Mouse (Mus musculus) heart, embryonic 11.5 days (tissue): ENCODE data around the gene Trim66. TPM values are rescaled to one million over a fixed set of nuclear protein-coding genes. Genes with fewer than 3 reads are reported as not detected.

Experiments
- ATAC-seq: fragments of 200-750 bp; cut with Nextera tagmentation; replicated peaks from 2 replicates; pipeline ENCODE4 v1.8.0; 2017; ENCODE audit warnings: moderate library complexity; ENCODE audit not compliant: insufficient number of reproducible peaks, low FRiP score, low TSS enrichment
- H3K27ac ChIP-seq: fragments of 300-500 bp; sonication (generic); 2 replicates; pipeline ENCODE4 v1.5.1; 2014; ENCODE audit warnings: mild to moderate bottlenecking, low read depth, low read length
- H3K27me3 ChIP-seq: fragments of 300-500 bp; sonication (generic); 2 replicates; pipeline ENCODE4 v1.6.1; 2014; ENCODE audit warnings: mild to moderate bottlenecking, low read length, mixed read lengths; ENCODE audit not compliant: control insufficient read depth, insufficient read depth
- H3K36me3 ChIP-seq: fragments of 300-500 bp; sonication (generic); 2 replicates; pipeline ENCODE4 v1.6.1; 2014; ENCODE audit warnings: mild to moderate bottlenecking, low read length, moderate library complexity, mixed read lengths; ENCODE audit not compliant: control insufficient read depth, insufficient read depth
- H3K4me1 ChIP-seq: fragments of 300-500 bp; sonication (generic); 2 replicates; pipeline ENCODE4 v1.6.1; 2014; ENCODE audit warnings: low read length; ENCODE audit not compliant: control insufficient read depth, insufficient read depth
- H3K4me2 ChIP-seq: fragments of 300-500 bp; sonication (generic); 2 replicates; pipeline ENCODE4 v1.6.1; 2014; ENCODE audit warnings: mild to moderate bottlenecking, moderate library complexity
- H3K4me3 ChIP-seq: fragments of 300-500 bp; sonication (generic); 2 replicates; pipeline ENCODE4 v1.5.1; 2014; ENCODE audit warnings: low read depth, low read length
- H3K9ac ChIP-seq: fragments of 300-500 bp; sonication (generic); 2 replicates; pipeline ENCODE4 v1.6.1; 2014; ENCODE audit warnings: mild to moderate bottlenecking, low read depth, low read length, moderate library complexity
- H3K9me3 ChIP-seq: fragments of 300-500 bp; sonication (generic); replicated peaks from 2 replicates; pipeline ENCODE4 v1.6.1; 2016; ENCODE audit warnings: low read length; ENCODE audit not compliant: control insufficient read depth
- whole genome bisulfite sequencing: fragments of 180-500 bp; shearing (Covaris S2); extraction: QIAGEN DNeasy Blood & Tissue Kit; methylation state at CpG from one replicate; pipeline ENCODE4 v1.1.7; 2014; ENCODE audit not compliant: insufficient replicate concordance; 5-methylcytosine and 5-hydroxymethylcytosine counted together
- polyA plus RNA-seq: library from polyadenylated mRNA; unstranded; fragments of >200 nt; fragmentation: Nextera tagmentation; extraction: Ambion mirVana; gene quantifications from 2 replicates; pipeline ENCODE4 v1.2.1, GENCODE M21; 2014

Trim66 gene
- polyA plus RNA-seq, 1 experiment from 2014 or later, result 0.03 TPM

DNA sequence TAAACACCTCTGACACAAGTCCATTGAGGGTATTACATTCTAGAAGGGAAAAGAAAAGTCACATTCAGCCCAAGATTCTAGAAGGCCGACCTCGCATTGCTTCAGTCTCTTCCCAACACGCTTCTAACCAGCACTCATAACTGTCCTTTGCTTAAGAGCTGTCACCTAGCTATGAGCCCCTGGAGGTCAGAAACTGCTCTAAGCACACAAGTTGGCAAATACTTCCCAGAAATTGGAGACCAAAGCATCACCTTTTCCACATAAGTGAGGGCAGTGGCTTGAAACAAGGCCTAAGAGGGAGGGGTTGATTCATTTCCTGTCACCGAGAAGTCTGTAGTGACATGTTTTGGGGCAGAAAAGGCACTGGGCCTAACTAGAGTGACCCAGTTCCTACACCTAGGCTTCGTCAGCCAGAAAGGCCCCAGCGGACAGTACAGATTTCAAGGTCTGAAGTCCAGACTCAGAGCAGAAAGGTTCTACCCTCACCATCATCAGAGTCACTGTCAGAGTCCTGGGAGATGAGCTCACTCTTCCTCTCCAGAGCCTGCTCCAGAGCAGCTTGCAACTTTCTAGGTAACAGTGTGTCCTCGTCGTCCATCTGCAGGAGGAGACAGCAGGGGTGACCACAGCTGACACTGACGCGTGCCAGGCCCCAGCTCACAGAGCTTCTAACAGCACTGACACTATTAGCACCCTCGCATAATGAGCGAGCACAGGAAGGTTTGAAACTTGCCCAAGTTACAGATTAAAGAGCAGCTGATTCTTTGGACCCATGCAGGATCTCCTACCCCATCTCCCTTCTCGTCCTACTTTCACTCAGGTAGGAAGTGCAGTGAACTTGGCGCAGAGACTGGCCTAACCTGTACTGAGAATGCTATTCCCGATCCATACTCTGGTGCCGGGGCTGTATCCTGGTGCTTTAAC, 18.1 kb upstream of the Trim66 start:
- Histone ChIP-seq H3K27ac (peak overlapping the region; percentile 57), H3K36me3 (peaks cover 30% of the 10 kb centered on the region), H3K4me1 (0 out of 2 replicates have a peak, but pooled peaks cover 10% of the 10 kb centered on the region), H3K4me2 (no peak overlapping the region), H3K27me3 (no peaks in the 10 kb centered on the region), H3K9ac (no peak overlapping the region), H3K4me3 (no peak overlapping the region), H3K9me3 (no peaks in the 10 kb centered on the region)
- WGBS, result 62% methylated on average over 16 of the region's 16 CpGs
- ATAC-seq, result no peak

DNA sequence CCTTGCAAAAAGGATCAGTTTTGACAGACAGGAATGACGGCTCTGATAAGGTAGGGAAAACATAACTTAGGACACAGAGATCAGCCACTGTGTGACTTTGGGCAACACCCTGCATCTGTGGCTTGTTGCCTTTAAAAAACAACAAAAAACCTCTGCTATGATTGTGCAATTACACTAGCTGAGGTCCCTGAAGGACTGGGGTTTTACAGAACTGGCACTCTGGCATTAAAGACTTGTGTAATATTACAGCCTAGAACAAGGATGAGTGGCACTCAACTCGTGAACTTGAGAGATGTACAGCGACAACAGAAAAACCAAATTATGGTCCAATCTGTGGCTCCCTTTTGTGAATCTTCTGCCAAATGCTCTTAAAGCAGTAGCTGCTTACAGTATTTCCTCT, 16.8 kb upstream of the Trim66 start:
- 81% methylated on average over 3 of the region's 3 CpGs for WGBS
- no peak for ATAC-seq
- peaks cover 33% of the 10 kb centered on the region for H3K36me3 ChIP-seq
- H3K27me3 ChIP-seq, result no peaks in the 10 kb centered on the region
- no peaks in the 10 kb centered on the region for H3K9me3 ChIP-seq
- no peak overlapping the region for H3K4me3 ChIP-seq
- H3K9ac ChIP-seq, result no peak overlapping the region
- no peak overlapping the region for H3K27ac ChIP-seq
- H3K4me1 ChIP-seq, result peaks cover 18% of the 10 kb centered on the region; the same call in 1 of the 2 replicates
- H3K4me2 ChIP-seq, result no peak overlapping the region

DNA sequence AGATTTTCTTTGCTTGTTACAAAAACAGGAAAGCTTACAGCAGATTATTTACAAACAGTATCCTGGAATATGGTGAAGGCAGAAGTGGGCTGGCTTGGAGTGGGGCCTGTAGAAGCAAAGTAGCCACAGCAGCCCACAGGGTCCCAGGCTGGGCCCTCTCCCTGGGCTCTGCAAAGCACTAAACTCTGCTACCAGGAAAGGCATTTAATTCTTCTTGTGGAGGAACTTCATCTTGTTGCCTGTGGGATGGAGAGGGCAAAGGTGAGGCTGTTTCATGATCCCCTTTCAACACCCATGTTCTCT, 16.5 kb upstream of the Trim66 start:
- H3K9ac ChIP-seq, result no peak overlapping the region

DNA sequence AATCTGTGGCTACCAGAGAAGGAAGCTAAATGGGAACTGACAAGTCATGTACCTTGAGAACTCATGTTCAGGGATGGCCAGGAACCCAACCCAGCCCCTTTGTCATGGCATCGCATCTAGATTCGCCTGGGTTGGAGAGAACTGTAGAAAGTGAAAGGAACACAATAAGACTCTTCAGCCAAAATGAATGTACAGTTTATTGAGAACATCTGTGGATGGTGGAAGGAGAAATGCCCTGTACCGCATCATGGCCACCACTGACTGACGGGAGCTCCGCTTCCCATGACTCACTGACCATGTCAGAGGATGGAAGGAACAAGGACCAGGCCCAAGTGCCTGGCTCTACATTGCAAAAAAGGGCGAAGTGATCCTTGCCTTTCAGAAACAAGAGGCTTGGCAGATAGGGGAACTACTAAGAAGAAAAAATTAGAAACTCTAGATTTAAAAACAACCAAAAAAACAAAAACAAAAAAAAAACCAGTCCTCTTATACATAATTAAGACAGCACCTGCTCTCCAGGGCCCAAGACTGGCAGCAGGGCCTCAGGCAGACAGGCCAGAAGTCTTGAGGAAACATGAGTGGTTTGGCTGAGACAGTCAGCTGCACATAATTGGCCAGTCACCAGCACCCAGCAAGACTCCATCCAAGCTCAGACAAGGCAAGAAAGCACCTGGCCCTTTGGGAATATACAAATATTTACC, 16.0 kb upstream of the Trim66 start:
- no peaks in the 10 kb centered on the region for H3K27me3 ChIP-seq
- WGBS, result 63% methylated on average over 6 of the region's 6 CpGs
- H3K4me2 ChIP-seq, result no peak overlapping the region
- H3K9ac ChIP-seq, result no peak overlapping the region; the same call in 1 of the 2 replicates
- no peak for ATAC-seq
- H3K27ac ChIP-seq, result no peak overlapping the region
- H3K36me3 ChIP-seq, result peaks cover 31% of the 10 kb centered on the region
- H3K4me3 ChIP-seq, result no peak overlapping the region
- no peaks in the 10 kb centered on the region for H3K9me3 ChIP-seq
- peaks cover 19% of the 10 kb centered on the region; the same call in 1 of the 2 replicates for H3K4me1 ChIP-seq

More for the DNA sequence above, 16.5 kb upstream of the Trim66 start:
- Histone ChIP-seq H3K4me3 (no peak overlapping the region), H3K27ac (no peak overlapping the region), H3K4me2 (no peak overlapping the region), H3K9me3 (no peaks in the 10 kb centered on the region), H3K27me3 (no peaks in the 10 kb centered on the region), H3K4me1 (peaks cover 19% of the 10 kb centered on the region; the same call in 1 of the 2 replicates), H3K36me3 (peaks cover 31% of the 10 kb centered on the region)
- no peak for ATAC-seq

DNA sequence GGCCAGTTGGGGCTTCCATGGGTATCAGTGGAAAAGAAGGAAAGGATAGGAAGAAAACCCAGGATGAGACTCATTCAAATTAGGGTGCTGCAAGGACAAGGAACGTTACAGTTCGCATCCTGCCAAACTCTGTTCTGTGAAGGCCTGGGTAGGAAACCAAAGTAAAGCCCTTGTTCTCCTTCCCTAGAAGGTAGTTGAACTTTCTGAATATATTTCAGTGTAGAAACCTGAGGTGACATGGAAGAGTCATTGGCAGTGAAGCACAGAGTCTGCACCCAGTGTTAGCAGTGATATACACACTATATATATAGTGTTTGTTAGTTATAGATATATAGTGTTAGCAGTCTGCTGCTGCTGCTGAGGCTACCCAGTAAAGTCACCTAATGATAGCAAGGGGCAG, 15.4 kb upstream of the Trim66 start:
- ATAC-seq, result no peak
- Histone ChIP-seq H3K4me1 (peaks cover 19% of the 10 kb centered on the region; the same call in 1 of the 2 replicates), H3K36me3 (peaks cover 31% of the 10 kb centered on the region), H3K27me3 (no peaks in the 10 kb centered on the region), H3K27ac (no peak overlapping the region), H3K4me3 (no peak overlapping the region), H3K4me2 (no peak overlapping the region), H3K9ac (no peak overlapping the region; the same call in 1 of the 2 replicates), H3K9me3 (no peaks in the 10 kb centered on the region)
- WGBS, result 71% methylated on average over 2 of the region's 2 CpGs

DNA sequence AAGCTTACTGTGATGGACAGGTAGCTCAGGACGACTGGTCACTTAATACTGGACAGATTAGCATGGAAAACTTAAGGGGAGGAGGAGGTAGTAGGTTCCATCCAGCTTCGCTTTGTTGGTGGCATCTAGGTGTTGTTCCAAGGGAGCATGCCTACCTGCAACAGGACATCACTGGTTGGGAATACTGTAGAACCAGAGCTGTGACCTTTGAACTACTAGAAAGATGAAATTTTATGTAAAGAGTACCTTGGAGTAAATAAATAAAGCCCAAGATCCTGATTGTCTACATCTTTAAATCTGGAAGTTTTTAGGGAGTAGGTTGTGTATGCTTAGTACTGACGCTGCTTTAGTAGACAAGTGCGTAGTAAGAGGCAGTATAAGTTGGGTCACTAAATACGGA, 14.2 kb upstream of the Trim66 start:
- H3K9ac ChIP-seq, result no peak overlapping the region
- H3K9me3 ChIP-seq, result no peaks in the 10 kb centered on the region
- peaks cover 19% of the 10 kb centered on the region; the same call in 1 of the 2 replicates for H3K4me1 ChIP-seq
- no peak overlapping the region for H3K27ac ChIP-seq
- 73% methylated on average over 5 of the region's 5 CpGs for WGBS
- ATAC-seq, result no peak
- no peak overlapping the region for H3K4me3 ChIP-seq
- H3K27me3 ChIP-seq, result no peaks in the 10 kb centered on the region
- H3K36me3 ChIP-seq, result peaks cover 31% of the 10 kb centered on the region
- H3K4me2 ChIP-seq, result no peak overlapping the region

DNA sequence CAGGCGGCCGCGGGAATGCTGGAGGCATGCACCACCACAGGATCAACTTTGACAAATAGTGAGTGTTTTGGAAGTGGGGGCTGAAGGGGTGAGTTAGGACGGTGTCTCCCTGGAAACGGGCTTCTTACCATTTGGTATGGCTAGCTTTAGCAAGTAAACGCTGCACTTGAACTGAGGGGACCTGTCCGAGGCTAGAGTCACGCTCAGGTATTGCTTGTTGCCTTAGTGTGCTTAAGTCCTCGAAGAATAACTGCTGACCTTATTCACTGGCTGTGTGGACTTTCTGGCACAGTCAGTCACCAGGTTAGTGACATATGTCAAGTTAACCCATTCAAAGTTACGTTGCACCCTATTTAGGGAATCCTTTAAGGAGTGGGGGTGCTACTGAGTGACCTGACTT, 12.0 kb upstream of the Trim66 start:
- Histone ChIP-seq H3K36me3 (peaks cover 31% of the 10 kb centered on the region), H3K27me3 (no peaks in the 10 kb centered on the region), H3K4me1 (peaks cover 12% of the 10 kb centered on the region; the same call in 1 of the 2 replicates), H3K9ac (peak overlapping the region; percentile 96), H3K9me3 (no peaks in the 10 kb centered on the region), H3K4me3 (peak overlapping the region; percentile 83), H3K4me2 (peak overlapping the region; percentile 86), H3K27ac (peak overlapping the region; percentile 97)
- WGBS, result 4% methylated on average over 10 of the region's 10 CpGs
- ATAC-seq, result no peak

DNA sequence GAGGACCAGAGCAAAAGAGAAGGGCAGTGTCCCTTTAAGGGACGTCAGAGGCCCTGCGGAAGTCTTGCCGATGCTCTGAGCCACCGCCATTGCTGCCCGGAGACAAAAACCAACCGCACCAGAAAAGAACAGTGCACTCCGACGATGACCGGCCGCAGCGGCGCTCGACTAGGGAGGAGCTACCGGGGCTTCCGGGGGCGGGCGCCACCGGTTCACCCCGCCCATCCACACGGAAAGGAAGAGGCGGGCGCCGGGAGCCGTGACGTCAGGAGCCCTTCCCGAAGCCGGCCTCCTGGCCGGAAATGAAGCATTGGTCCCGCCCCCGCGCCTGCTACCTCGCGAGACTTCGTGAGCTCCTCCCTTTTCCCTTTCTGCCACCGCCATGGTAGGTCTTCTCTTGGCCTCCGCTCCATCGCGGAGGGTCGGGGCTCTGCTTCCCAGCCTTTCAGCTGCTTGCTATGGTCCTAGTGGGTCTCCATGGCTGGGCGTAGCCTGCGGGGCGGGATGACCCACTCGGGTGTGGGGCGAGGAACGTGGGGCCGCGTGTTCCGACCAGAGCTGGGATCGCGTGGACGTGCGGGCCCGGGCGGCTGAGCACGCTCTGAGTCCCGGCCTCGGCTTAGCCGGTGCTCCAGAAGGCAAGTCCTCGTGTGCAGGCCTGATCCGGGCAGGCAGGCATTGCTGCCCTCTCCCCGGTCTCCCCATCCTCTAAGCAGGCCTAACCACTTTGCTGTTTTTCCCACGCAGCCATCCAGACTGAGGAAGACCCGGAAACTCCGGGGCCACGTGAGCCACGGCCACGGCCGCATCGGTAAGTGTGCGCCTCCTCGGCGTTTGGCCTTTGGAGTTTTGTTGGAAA, 11.1 kb upstream of the Trim66 start, which contains the start of gene Rpl27a:
TSS of gene Rpl27a (plus strand) at position 310 of the 859 bp plus-strand sequence.
- ATAC-seq, result peak; percentile 91
- under 1% methylated on average over 71 of the region's 72 CpGs for WGBS
- peaks cover 25% of the 10 kb centered on the region for H3K36me3 ChIP-seq
- H3K9ac ChIP-seq, result peak within 1 kb of the TSS; percentile 96
- no peaks in the 10 kb centered on the region for H3K27me3 ChIP-seq
- H3K4me1 ChIP-seq, result peaks cover 9% of the 10 kb centered on the region; the same call in 1 of the 2 replicates
- peak within 1 kb of the TSS; percentile 97 for H3K27ac ChIP-seq
- no peaks in the 10 kb centered on the region for H3K9me3 ChIP-seq
- H3K4me2 ChIP-seq, result peak within 1 kb of the TSS; percentile 86
- peak within 1 kb of the TSS; percentile 83 for H3K4me3 ChIP-seq
